17 mouse cellular contexts compared by ENCODE assay signal in genomic region chr13:51731474-51731873, GRCm38 (mm10).
A peak's percentile ranks its signal among the peaks of the same experiment; 100 is the strongest.
DNase-seq lines count a peak whose midpoint lies in the region; ATAC-seq and TF ChIP-seq lines count a peak whose summit lies in the region.
"Had no signal": no experiment of that assay in that cellular context is flagged by ENCODE, and none has a peak within 500 bp of the region (broad histone marks: within the 10 kb centered on the region; RNA-seq: fewer than 3 reads in every experiment).

No protein-coding gene starts in this region.

- 89% methylated on average over 7 of the region's 7 CpGs for whole genome bisulfite sequencing in forebrain, embryonic 10.5 days
- 88% methylated on average over 7 of the region's 7 CpGs for WGBS in forebrain, embryonic 15.5 days
- 91% methylated on average over 7 of the region's 7 CpGs for WGBS in midbrain, postnatal 0 days
- WGBS in midbrain, embryonic 16.5 days = 88% methylated on average over 7 of the region's 7 CpGs
- 94% methylated on average over 7 of the region's 7 CpGs for WGBS in limb, embryonic 10.5 days

- no peak for DNase-seq in forebrain, embryonic 10.5 days (ENCODE audit: extremely low spot score, low spot score)
- peak; percentile 39 for DNase-seq in midbrain, postnatal 0 days (ENCODE audit: low spot score)
- peak; percentile 81 to 82 for DNase-seq in cerebellum, postnatal 10 days
- DNase-seq in limb, embryonic 10.5 days (ENCODE audit: low spot score) = no peak
- no peak for DNase-seq in kidney, postnatal 14 days
- no peak for DNase-seq in testis, postnatal 14 days (ENCODE audit: low spot score)
- DNase-seq: adrenal gland, postnatal 14 days; kidney, postnatal 10 days; layer of hippocampus, postnatal 36 days; lung, adult 2 months; thymus, adult 18-20 months had no signal

- no peak for ATAC-seq in forebrain, embryonic 15.5 days (replicated peaks)
- no peak for ATAC-seq in midbrain, postnatal 0 days (ENCODE audit: low FRiP score)
- no peak for ATAC-seq in midbrain, embryonic 16.5 days

- TF ChIP-seq CTCF in midbrain, postnatal 0 days (IDR thresholded peaks at IDR 0.05) = no peak

- H3K9me3 ChIP-seq in forebrain, embryonic 10.5 days = no peaks in the 10 kb centered on the region
- no peaks in the 10 kb centered on the region for H3K9me3 ChIP-seq in forebrain, embryonic 15.5 days
- no peaks in the 10 kb centered on the region for H3K9me3 ChIP-seq in midbrain, postnatal 0 days (ENCODE audit: low read length)
- no peaks in the 10 kb centered on the region for H3K9me3 ChIP-seq in midbrain, embryonic 16.5 days (replicated peaks; ENCODE audit: control insufficient read depth, low read length, poor library complexity, severe bottlenecking)
- no peaks in the 10 kb centered on the region for H3K9me3 ChIP-seq in limb, embryonic 10.5 days (replicated peaks)
- H3K9me3 ChIP-seq: embryonic facial prominence, embryonic 13.5 days; forebrain, embryonic 13.5 days; limb, embryonic 13.5 days; midbrain, embryonic 13.5 days had no signal

- H3K4me2 ChIP-seq in forebrain, embryonic 15.5 days (replicated peaks) = no peak overlapping the region
- no peak overlapping the region for H3K4me2 ChIP-seq in midbrain, postnatal 0 days (ENCODE audit: low read depth, low read length, poor library complexity, severe bottlenecking)
- no peak overlapping the region for H3K4me2 ChIP-seq in midbrain, embryonic 16.5 days (ENCODE audit: low read length)
- H3K4me2 ChIP-seq: embryonic facial prominence, embryonic 13.5 days; forebrain, embryonic 13.5 days; limb, embryonic 13.5 days; midbrain, embryonic 13.5 days had no signal

- peaks cover 54% of the 10 kb centered on the region for H3K4me1 ChIP-seq in forebrain, embryonic 10.5 days
- H3K4me1 ChIP-seq in forebrain, embryonic 15.5 days = peaks cover 23% of the 10 kb centered on the region
- H3K4me1 ChIP-seq in midbrain, postnatal 0 days (ENCODE audit: insufficient read depth, low read length) = 0 out of 2 replicates have a peak, but pooled peaks cover 3% of the 10 kb centered on the region
- H3K4me1 ChIP-seq in midbrain, embryonic 16.5 days (ENCODE audit: control insufficient read depth, insufficient read depth, low read length) = peaks cover 2% of the 10 kb centered on the region; the same call in 1 of the 2 replicates
- H3K4me1 ChIP-seq in limb, embryonic 10.5 days = peaks cover 48% of the 10 kb centered on the region

- H3K27ac ChIP-seq in forebrain, embryonic 10.5 days = 0 out of 2 replicates have a peak overlapping the region, but pooled peaks have one; percentile 37
- no peak overlapping the region for H3K27ac ChIP-seq in forebrain, embryonic 15.5 days (replicated peaks)
- H3K27ac ChIP-seq in midbrain, postnatal 0 days (ENCODE audit: low read depth, low read length) = no peak overlapping the region
- H3K27ac ChIP-seq in midbrain, embryonic 16.5 days (ENCODE audit: low read length) = no peak overlapping the region
- 0 out of 2 replicates have a peak overlapping the region, but pooled peaks have one; percentile 2 for H3K27ac ChIP-seq in limb, embryonic 10.5 days
- H3K27ac ChIP-seq: embryonic facial prominence, embryonic 13.5 days; limb, embryonic 13.5 days had no signal

- H3K36me3 ChIP-seq in forebrain, embryonic 10.5 days (replicated peaks) = no peaks in the 10 kb centered on the region
- no peaks in the 10 kb centered on the region for H3K36me3 ChIP-seq in forebrain, embryonic 15.5 days
- no peaks in the 10 kb centered on the region for H3K36me3 ChIP-seq in midbrain, postnatal 0 days (ENCODE audit: insufficient read depth, low read length)
- no peaks in the 10 kb centered on the region for H3K36me3 ChIP-seq in midbrain, embryonic 16.5 days (ENCODE audit: control insufficient read depth, insufficient read depth, low read length)
- no peaks in the 10 kb centered on the region for H3K36me3 ChIP-seq in limb, embryonic 10.5 days
- H3K36me3 ChIP-seq: embryonic facial prominence, embryonic 13.5 days; limb, embryonic 13.5 days; midbrain, embryonic 13.5 days had no signal

- H3K27me3 ChIP-seq in forebrain, embryonic 10.5 days (ENCODE audit: poor library complexity, severe bottlenecking) = no peaks in the 10 kb centered on the region
- H3K27me3 ChIP-seq in forebrain, embryonic 15.5 days = no peaks in the 10 kb centered on the region
- H3K27me3 ChIP-seq in midbrain, postnatal 0 days (ENCODE audit: insufficient read depth, low read length) = no peaks in the 10 kb centered on the region
- H3K27me3 ChIP-seq in midbrain, embryonic 16.5 days (ENCODE audit: control insufficient read depth, insufficient read depth, low read depth, low read length) = no peaks in the 10 kb centered on the region
- H3K27me3 ChIP-seq in limb, embryonic 10.5 days (ENCODE audit: low read depth, poor library complexity, severe bottlenecking) = no peaks in the 10 kb centered on the region
- H3K27me3 ChIP-seq: embryonic facial prominence, embryonic 13.5 days; forebrain, embryonic 13.5 days; limb, embryonic 13.5 days; midbrain, embryonic 13.5 days had no signal

- no peak overlapping the region for H3K4me3 ChIP-seq in forebrain, embryonic 10.5 days
- no peak overlapping the region for H3K4me3 ChIP-seq in forebrain, embryonic 15.5 days
- H3K4me3 ChIP-seq in midbrain, postnatal 0 days (ENCODE audit: low read depth, low read length) = no peak overlapping the region
- no peak overlapping the region for H3K4me3 ChIP-seq in midbrain, embryonic 16.5 days (ENCODE audit: low read depth, low read length)
- no peak overlapping the region for H3K4me3 ChIP-seq in limb, embryonic 10.5 days
- H3K4me3 ChIP-seq: embryonic facial prominence, embryonic 13.5 days; forebrain, embryonic 13.5 days; limb, embryonic 13.5 days; midbrain, embryonic 13.5 days had no signal

- no peak overlapping the region for H3K9ac ChIP-seq in forebrain, embryonic 15.5 days (replicated peaks)
- H3K9ac ChIP-seq in midbrain, postnatal 0 days (replicated peaks; ENCODE audit: low read length, poor library complexity, severe bottlenecking) = no peak overlapping the region
- H3K9ac ChIP-seq in midbrain, embryonic 16.5 days (ENCODE audit: low read depth, low read length) = no peak overlapping the region
- H3K9ac ChIP-seq: embryonic facial prominence, embryonic 13.5 days; forebrain, embryonic 13.5 days; limb, embryonic 13.5 days; midbrain, embryonic 13.5 days had no signal

Comparison
In these comparisons a context has a peak if more than half of its experiments do, and no peak if none do; other contexts are left out.
1. H3K27ac ChIP-seq: peak in forebrain, embryonic 10.5 days (single experiment) and limb, embryonic 10.5 days (single experiment); none in forebrain, embryonic 15.5 days (single experiment), midbrain, postnatal 0 days (single experiment) and midbrain, embryonic 16.5 days (single experiment).
2. DNase-seq: peak in midbrain, postnatal 0 days (single experiment) and cerebellum, postnatal 10 days (2 of 2); none in forebrain, embryonic 10.5 days (single experiment), limb, embryonic 10.5 days (single experiment), kidney, postnatal 14 days (single experiment) and testis, postnatal 14 days (single experiment).